Mouse (Mus musculus) kidney, postnatal 14 days (tissue): ENCODE results near the gene Vapa.
"Not testable (repeated sequence)": the region's sequence is repeated elsewhere in the genome, so short reads cannot be mapped to it uniquely, and the experiment has no call there.

ENCODE experiments used
- DNase-seq: peaks from one replicate; pipeline ENCODE4 v3.0.0; 2022; ENCODE audit warnings: mixed read lengths

Vapa gene

DNA sequence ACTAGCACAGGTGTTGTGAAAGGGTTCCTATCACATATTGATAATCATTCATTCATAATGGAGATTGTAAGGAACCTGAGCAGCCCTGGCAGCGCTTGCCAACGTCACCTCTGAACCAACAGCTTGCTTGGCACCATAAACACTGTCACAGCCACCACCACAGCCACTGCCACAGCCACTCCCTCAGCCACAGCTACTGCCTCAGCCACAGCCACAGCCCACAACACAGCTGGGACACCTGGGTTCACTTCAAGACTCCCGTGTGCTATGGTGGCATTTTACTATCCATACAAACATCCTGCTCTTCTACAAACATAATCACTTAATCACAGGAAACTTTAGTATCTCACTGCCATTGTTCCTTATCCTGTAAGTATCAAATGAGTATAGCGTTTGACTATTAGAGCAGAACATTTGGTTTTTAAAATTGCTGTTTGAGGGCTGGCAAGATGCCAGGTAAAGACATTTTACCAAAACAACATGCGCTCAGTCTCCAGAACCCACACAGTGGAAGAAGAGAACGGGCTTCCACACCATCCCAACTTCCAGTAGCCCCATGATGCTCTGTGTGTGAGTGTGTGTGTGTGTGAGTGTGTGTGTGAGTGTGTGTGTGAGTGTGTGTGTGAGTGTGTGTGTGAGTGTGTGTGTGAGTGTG, 51.9 kb downstream of the Vapa start:
- DNase-seq: no peak

DNA sequence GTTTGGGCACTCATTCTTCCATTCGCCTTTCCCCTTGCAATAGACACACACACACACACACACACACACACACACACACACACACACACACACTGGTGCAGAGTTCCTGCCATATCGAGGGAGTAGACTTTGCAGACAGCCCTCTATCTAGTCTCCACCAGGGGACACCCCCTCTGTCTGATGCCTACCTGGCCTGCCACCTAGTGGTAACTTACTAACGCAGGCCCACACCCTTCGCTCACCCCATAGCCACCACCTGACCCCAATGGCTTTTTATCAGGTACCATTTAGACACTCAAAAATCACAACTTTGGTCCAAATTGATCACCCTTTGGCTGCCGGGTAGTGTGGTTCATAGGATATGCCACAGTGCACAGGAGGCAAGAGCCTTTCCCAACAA, 54.1 kb downstream of the Vapa start:
- no peak for DNase-seq

DNA sequence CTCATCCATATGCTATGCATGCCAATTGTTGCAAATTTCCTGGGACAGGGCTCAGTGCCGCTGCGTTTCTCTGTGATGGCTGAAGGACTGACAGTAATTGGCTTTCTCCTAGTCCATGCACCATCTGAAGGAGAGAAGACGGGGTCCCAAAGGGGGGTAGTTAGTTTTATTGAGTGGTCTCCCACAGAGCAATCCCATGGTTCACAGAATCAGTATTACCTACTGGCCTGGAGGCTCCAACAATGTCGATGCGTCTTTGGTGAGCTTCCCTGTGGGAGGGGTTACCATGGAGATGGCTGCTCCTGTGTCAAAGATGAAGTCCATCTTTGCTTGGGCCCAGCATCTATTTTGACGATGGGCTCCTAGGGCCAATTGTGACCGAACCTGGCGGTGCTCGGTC, 54.6 kb downstream of the Vapa start:
- no peak for DNase-seq

DNA sequence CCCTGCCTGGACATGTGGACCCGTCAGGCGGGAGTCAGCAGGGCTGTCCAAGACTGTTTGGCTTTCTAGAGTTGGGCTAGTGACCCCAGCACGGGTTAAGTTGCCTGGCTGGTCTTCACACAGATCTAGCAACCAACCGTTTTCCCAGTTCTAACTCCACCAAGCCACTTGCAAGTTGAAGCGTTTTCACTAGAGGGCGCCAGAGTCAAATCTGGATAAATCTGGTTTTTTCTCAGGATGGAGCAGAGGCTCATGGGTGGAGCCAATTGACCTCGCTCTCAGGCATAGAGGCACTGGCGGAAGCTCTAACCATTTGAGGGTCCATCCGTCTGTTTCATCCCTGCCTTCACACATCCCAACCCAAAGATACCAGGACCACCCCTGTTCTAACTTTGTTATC, 55.1 kb downstream of the Vapa start:
- DNase-seq: peak; percentile 54

DNA sequence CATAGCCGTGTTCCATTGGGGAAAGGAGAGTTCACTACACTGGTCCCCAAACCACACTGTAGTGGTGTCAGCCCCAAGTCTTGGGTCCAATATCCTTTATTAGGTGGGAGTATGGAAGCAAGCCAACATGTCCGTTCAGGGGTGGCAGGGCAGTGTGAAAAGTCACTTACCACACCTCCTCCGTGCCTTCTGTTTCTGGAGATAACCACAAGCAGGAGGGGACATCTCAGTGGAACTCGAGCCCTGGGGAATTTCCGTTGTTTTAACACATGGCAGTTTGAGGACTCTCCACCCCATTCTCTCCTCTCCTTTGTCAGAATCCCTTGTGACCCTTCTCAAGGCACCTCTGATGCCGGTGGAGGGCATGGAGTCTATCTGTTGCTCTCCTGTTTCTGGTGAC, 56.1 kb downstream of the Vapa start:
- DNase-seq: no peak

DNA sequence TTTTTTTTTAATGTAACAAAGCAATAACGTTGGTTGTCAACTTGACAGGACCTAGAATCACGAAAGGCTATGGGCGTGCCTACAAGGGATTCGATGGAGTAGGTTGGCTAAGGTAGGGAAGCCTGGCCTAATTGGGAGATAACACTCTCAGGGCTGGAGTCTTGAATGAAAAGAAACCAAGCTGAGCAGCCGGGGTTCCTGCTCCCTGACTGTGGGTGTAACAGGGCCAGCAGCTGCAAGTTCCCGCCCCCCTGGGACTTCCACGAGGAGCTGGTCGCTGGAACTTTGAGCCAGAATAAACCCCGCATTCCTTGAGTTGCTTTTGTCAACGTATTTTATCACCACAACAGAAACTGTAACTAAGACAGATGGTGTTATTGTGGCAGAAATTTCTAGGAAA, 56.6 kb downstream of the Vapa start:
- DNase-seq: no peak

DNA sequence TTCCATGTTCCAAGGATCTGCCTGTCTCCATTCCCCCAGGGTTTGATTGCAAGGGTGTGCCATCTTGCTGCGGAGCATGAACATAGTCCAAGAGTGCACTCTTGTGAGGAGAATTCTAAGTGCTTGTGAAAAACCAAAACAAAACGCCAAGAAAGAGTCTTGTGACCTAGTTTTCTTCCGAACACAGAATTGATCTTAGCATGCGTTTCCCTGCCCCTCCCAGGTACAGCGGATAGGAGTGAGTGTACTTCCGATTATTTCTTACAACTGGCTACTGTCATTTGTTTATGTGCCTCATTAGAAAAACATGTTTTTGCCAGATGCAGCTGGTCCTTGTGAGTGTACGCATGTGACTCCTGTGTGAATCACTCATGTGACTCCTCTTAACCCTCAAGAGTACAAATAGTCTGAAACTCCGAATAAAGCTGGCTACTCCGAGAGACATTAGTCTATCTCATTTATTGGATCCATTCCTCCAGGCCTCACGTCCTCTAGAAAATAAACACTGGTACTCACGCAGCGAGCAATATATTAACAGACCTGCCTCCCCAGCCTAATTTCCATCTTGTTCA, 60.8 kb downstream of the Vapa start:
- no peak for DNase-seq

DNA sequence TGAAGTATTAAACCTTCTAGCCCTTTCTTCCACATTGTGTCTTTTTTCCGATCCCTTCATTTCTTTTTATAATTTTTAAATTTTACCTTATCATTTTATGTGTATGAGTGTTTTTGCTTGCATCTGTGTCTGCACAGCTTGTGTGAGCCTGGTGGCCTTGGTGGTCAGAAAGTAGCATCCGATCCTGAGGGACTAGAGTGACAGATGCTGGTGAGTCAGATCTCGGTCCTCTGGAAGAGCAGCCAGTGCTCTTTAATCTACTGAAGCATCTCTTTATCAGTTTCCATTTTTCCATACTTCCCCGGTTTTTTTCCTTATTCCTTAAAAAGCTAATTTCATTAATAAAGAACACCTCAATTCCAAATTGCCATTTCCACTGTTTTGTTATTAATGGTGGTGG, 63.0 kb downstream of the Vapa start:
- no peak for DNase-seq

DNA sequence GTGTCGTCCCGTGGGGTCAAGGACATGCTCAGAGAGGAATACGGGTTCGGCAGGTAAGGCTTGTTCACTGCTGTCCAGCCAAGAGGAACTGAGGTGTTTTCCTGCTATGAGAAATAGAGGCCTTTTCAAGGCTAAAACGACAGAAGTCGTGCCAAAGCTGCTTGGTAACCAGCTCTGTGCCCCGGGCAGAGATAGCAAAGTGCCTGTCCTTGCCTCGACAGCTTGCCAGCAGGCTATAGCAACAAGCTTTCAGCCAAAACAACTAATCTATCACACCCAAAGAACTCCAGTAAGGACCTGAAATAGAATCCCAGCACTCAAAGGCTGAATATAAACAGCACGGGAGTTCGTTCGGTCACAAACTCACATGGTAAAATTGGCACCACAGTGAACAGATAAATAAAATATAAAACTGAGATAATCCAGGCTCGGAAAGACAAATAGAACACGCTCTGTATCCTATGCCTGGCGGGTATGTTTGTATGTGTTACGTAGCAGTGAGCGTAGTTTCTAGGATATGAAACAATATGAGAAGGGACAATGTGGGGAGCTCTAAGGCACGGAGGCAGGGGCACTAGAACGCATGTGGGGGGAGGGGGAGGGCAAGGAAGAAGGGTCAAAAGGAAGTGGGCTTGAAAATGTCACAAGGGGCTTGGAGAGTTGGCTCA, 64.5 kb downstream of the Vapa start:
- no peak for DNase-seq

DNA sequence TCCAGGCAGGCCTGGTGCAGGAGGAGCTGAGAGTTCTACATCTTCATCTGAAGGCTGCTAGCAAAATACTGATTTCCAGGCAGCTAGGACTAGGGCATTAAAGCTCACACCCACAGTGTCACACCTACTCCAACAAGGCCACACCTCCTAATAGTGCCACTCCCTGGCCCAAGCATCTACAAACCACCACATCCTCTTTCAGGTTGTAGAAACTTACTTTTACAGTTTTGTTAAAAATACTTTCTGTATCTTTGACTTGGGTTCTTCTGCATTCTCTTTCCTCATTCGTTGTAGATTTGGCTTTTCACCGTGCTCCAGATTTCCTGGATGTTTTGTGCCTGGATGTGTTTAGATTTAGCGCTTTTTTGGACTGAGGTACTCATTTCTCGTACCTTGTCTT, 67.1 kb downstream of the Vapa start:
- DNase-seq: not testable (repeated sequence)

DNA sequence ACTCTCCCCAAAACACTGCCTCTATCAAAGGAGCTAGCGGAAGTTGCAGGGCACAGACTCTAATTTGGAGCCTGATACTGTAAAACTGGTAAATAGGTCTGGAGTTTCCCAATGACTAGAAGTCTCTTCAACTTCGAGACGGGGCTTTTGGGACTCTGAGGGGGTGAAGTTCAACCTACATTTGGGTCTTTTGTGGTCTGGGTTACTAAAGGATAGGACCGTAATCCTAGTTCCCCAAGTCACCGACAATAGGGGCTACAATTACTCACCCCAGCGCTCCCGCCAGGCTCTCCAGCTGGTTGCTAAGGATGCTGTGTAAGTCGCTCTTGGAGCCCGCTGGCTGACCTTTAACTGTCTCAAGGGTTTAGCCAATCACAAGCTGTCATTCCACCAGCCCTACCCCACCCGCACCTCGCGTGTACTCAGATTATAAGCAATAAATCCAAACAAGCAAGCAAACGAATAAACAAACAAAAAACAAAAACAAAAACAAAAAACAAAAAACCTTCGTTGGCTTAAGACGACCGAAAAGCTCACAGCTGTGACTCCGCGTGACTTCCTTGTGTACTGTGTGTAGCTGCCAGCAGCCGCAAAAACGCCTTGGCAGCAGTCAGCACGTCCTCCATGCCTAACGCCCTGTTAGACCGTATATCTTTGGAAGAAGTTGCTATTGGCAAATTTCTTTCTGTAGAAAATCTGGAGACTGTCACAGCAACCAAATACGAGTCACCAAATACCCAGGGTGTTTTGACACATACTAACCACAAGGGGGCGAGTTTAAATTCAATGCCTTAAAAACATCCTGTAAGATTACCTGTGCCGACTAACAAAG, 72.7 kb downstream of the Vapa start, which contains the start of gene Tmem232:
Gene Tmem232 (minus strand): TSS at position 342 of the 832 bp plus-strand sequence.
- peak; percentile 48 for DNase-seq

DNA sequence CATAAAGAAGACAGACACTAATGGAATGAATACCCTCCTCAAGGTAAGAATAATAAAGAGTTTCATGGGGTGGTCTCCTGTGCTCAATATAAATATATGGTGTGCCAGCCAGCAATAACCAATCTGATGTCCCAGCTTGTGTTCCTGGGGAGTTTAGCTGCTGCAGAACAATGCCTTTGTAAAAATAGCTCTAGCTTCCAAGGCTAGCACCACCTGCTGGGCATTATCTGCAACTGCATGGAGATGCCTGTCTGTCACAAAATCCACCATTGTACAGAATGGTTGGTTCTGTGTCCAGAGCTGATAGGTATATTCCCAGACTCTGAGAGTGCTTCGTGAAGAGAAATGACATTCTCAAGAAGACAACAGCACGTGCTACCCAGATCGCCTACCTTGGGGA, 77.2 kb downstream of the Vapa start:
- DNase-seq: peak; percentile 46

DNA sequence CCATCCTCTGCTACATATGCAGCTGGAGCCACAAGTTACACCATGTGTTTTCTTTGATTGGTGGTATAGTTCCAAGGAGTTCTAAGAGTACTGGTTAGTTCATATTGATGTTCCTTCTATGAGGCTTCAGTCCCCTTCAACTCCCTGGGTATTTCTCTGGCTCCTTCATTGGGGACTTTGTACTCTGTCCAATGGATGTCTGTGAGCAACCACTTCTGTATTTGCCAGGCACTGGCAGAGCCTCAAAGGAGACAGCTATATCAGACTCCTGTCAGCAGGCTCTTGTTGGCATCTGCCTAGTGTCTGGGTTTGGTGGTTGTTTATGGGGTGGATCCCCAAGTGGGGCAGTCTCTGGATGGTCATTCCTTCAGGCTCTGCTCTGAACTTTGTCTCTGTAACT, 81.0 kb downstream of the Vapa start:
- DNase-seq: not testable (repeated sequence)
